Mouse (Mus musculus) c-Kit-positive CD71-positive TER-119-positive erythroid progenitor cells, embryonic 14.5 days (primary cell): ENCODE measurements around the gene Ctnna3.

Source experiments
- DNase-seq: peaks from one replicate; pipeline ENCODE4 v3.0.0-alpha.2; 2013; ENCODE audit warnings: low spot score

Ctnna3 gene

GRCm38 (mm10) chr10:63526027-63526426 lies 96.1 kb downstream of the Ctnna3 start:
- no peak for DNase-seq

GRCm38 (mm10) chr10:63532381-63532780 lies 102.5 kb downstream of the Ctnna3 start:
- DNase-seq = no peak

- DNase-seq = no peak
Observed at GRCm38 (mm10) chr10:63541754-63542153, 111.9 kb downstream of the Ctnna3 start.

- no peak for DNase-seq
Observed at GRCm38 (mm10) chr10:63542493-63542892, 112.6 kb downstream of the Ctnna3 start.

GRCm38 (mm10) chr10:63566691-63567090 lies 136.8 kb downstream of the Ctnna3 start:
- no peak for DNase-seq

- no peak for DNase-seq
Observed at GRCm38 (mm10) chr10:63571561-63571960, 141.7 kb downstream of the Ctnna3 start.

- no peak for DNase-seq
Observed at GRCm38 (mm10) chr10:63572866-63573265, 143.0 kb downstream of the Ctnna3 start.

GRCm38 (mm10) chr10:63574100-63574609 lies 144.3 kb downstream of the Ctnna3 start:
- no peak for DNase-seq

GRCm38 (mm10) chr10:63582608-63583007 lies 152.7 kb downstream of the Ctnna3 start:
- DNase-seq = peak; percentile 49

GRCm38 (mm10) chr10:63583798-63584374 lies 154.0 kb downstream of the Ctnna3 start:
- DNase-seq = no peak

- no peak for DNase-seq
Observed at GRCm38 (mm10) chr10:63599417-63599816, 169.5 kb downstream of the Ctnna3 start.

- no peak for DNase-seq
Observed at GRCm38 (mm10) chr10:63601206-63601605, 171.3 kb downstream of the Ctnna3 start.

- no peak for DNase-seq
Observed at GRCm38 (mm10) chr10:63628546-63628945, 198.6 kb downstream of the Ctnna3 start.

- DNase-seq = no peak
Observed at GRCm38 (mm10) chr10:63633915-63634314, 204.0 kb downstream of the Ctnna3 start.

- no peak for DNase-seq
Observed at GRCm38 (mm10) chr10:63637987-63638386, 208.1 kb downstream of the Ctnna3 start.

- DNase-seq = no peak
Observed at GRCm38 (mm10) chr10:63647300-63647699, 217.4 kb downstream of the Ctnna3 start.

GRCm38 (mm10) chr10:63650307-63650706 lies 220.4 kb downstream of the Ctnna3 start:
- DNase-seq = no peak

- no peak for DNase-seq
Observed at GRCm38 (mm10) chr10:63652887-63653286, 223.0 kb downstream of the Ctnna3 start.

GRCm38 (mm10) chr10:63653571-63653970 lies 223.7 kb downstream of the Ctnna3 start:
- DNase-seq = no peak

GRCm38 (mm10) chr10:63654560-63654959 lies 224.7 kb downstream of the Ctnna3 start:
- no peak for DNase-seq

- no peak for DNase-seq
Observed at GRCm38 (mm10) chr10:63676343-63676742, 246.4 kb downstream of the Ctnna3 start.

- DNase-seq = no peak
Observed at GRCm38 (mm10) chr10:63689233-63689632, 259.3 kb downstream of the Ctnna3 start.

- no peak for DNase-seq
Observed at GRCm38 (mm10) chr10:63689651-63690050, 259.8 kb downstream of the Ctnna3 start.

GRCm38 (mm10) chr10:63692039-63692438 lies 262.1 kb downstream of the Ctnna3 start:
- DNase-seq = peak; percentile 4
